Mouse (Mus musculus) layer of hippocampus, postnatal 25 days (tissue): ENCODE data around the gene Celf6. TPM values are rescaled to one million over a fixed set of nuclear protein-coding genes. Genes with fewer than 3 reads are reported as not detected.

Experiments used
- total RNA-seq, 2 experiments: library from RNA; stranded (reverse); gene quantifications; 2 replicates each; pipeline ENCODE4 v1.2.3; 2021

Celf6 gene
- total RNA-seq, 2 experiments from 2014 or later: 23.7 to 25.6 TPM

Other genes with a start within 250 kb of the Celf6 start
- gene Bbs4, start 224.4 kb upstream of the Celf6 start, total RNA-seq: 10 to 100 TPM; 35.8 to 42.9 TPM
- 100 to 1,000 TPM in 1 of 2 experiments, 10 to 100 TPM in 1; 97.3 to 100 TPM for gene Arih1, start 91.3 kb upstream of the Celf6 start, total RNA-seq
- gene Hexa, start 38.4 kb upstream of the Celf6 start, total RNA-seq: 10 to 100 TPM; 45.8 to 52.7 TPM
- gene Tmem202, start 38.1 kb upstream of the Celf6 start, total RNA-seq: 1 to 10 TPM; 2.0 to 2.1 TPM
- gene Parp6, start 39.4 kb downstream of the Celf6 start, total RNA-seq: 100 to 1,000 TPM; 138 to 142 TPM
- gene Pkm, start 78.5 kb downstream of the Celf6 start, total RNA-seq: 1,000 to 10,000 TPM; 1,212 to 1,366 TPM
- gene Gramd2, start 102.2 kb downstream of the Celf6 start, total RNA-seq: 1 to 10 TPM; 4.9 to 7.3 TPM
- 1 to 10 TPM; 9.2 to 9.7 TPM for gene Senp8, start 172.8 kb downstream of the Celf6 start, total RNA-seq
- 10 to 100 TPM; 57.4 to 66.3 TPM for gene Myo9a, start 173.0 kb downstream of the Celf6 start, total RNA-seq